Mouse (Mus musculus) stomach, postnatal 0 days (tissue): ENCODE measurements around the gene Aurkb. TPM values are rescaled to one million over a fixed set of nuclear protein-coding genes. Genes with fewer than 3 reads are reported as not detected.

ENCODE experiments used
- ATAC-seq: fragments of 200-750 bp; cut with Nextera tagmentation; 2 replicates; pipeline ENCODE4 v1.8.0; 2017; ENCODE audit not compliant: low FRiP score, low TSS enrichment
- DNase-seq: peaks from one replicate; pipeline ENCODE4 v3.0.0-alpha.2; 2016; ENCODE audit warnings: low spot score
- H3K27ac ChIP-seq: fragments of 300-500 bp; sonication (generic); replicated peaks from 2 replicates; pipeline ENCODE4 v1.5.1; 2014; ENCODE audit warnings: mild to moderate bottlenecking, control low read depth
- H3K27me3 ChIP-seq: fragments of 300-500 bp; sonication (generic); 2 replicates; pipeline ENCODE4 v1.6.1; 2014; ENCODE audit warnings: low read length; ENCODE audit not compliant: control insufficient read depth, insufficient read depth
- H3K36me3 ChIP-seq: fragments of 300-500 bp; sonication (generic); 2 replicates; pipeline ENCODE4 v1.6.1; 2014; ENCODE audit warnings: low read length, mixed read lengths; ENCODE audit not compliant: control insufficient read depth, insufficient read depth
- H3K4me1 ChIP-seq: fragments of 300-500 bp; sonication (generic); replicated peaks from 2 replicates; pipeline ENCODE4 v1.6.1; 2014; ENCODE audit warnings: antibody characterized with exemption; ENCODE audit not compliant: control insufficient read depth, insufficient read depth
- H3K4me2 ChIP-seq: fragments of 300-500 bp; sonication (generic); replicated peaks from 2 replicates; pipeline ENCODE4 v1.6.1; 2014; ENCODE audit warnings: low read depth, mild to moderate bottlenecking, control low read depth, moderate library complexity
- H3K4me3 ChIP-seq: fragments of 300-500 bp; sonication (generic); 2 replicates; pipeline ENCODE4 v1.5.1; 2014; ENCODE audit warnings: low read depth, low read length, control low read depth
- H3K9ac ChIP-seq: fragments of 300-500 bp; sonication (generic); 2 replicates; pipeline ENCODE4 v1.6.1; 2014; ENCODE audit warnings: mild to moderate bottlenecking, low read length, control low read depth, mixed read lengths
- H3K9me3 ChIP-seq: fragments of 300-500 bp; sonication (generic); 2 replicates; pipeline ENCODE4 v1.6.1; 2016; ENCODE audit warnings: low read length; ENCODE audit not compliant: control insufficient read depth
- CTCF ChIP-seq: IDR thresholded peaks from 2 replicates; pipeline ENCODE4 v1.5.1; 2016; ENCODE audit warnings: antibody characterized with exemption, low read depth, mild to moderate bottlenecking, moderate library complexity
- EP300 ChIP-seq: optimal IDR thresholded peaks from 2 replicates; pipeline ENCODE3; 2016; ENCODE audit warnings: antibody characterized with exemption
- WGBS: fragments of 180-500 bp; shearing (Covaris S2); extraction: QIAGEN DNeasy Blood & Tissue Kit; methylation state at CpG from one replicate; pipeline ENCODE4 v1.1.7; 2014; 5-methylcytosine and 5-hydroxymethylcytosine counted together
- polyA plus RNA-seq: library from polyadenylated mRNA; unstranded; fragments of >200 nt; fragmentation: Nextera tagmentation; extraction: Ambion mirVana; gene quantifications from 2 replicates; pipeline ENCODE4 v1.2.1, GENCODE M21; 2015

Gene Aurkb
- polyA plus RNA-seq, 1 experiment from 2014 or later: 34.0 TPM

- 89% methylated on average over 3 of the region's 3 CpGs for WGBS
- no peak overlapping the region for H3K27ac ChIP-seq
- DNase-seq: no peak
- H3K4me2 ChIP-seq: no peak overlapping the region
- H3K36me3 ChIP-seq: peaks cover 19% of the 10 kb centered on the region
- H3K4me3 ChIP-seq: no peak overlapping the region
- H3K27me3 ChIP-seq: no peaks in the 10 kb centered on the region
- no peaks in the 10 kb centered on the region; the same call in 1 of the 2 replicates for H3K4me1 ChIP-seq
- ATAC-seq: no peak
- H3K9me3 ChIP-seq: no peaks in the 10 kb centered on the region
- TF ChIP-seq CTCF (no peak), EP300 (no peak)
- no peak overlapping the region for H3K9ac ChIP-seq
Observed at GRCm38 (mm10) chr11:69034585-69034984, 10.9 kb upstream of the Aurkb start.

GRCm38 (mm10) chr11:69035411-69035810, 10.0 kb upstream of the Aurkb start:
- WGBS: 81% methylated on average over 9 of the region's 9 CpGs
- H3K4me1 ChIP-seq: no peaks in the 10 kb centered on the region; the same call in 1 of the 2 replicates
- no peak overlapping the region; the same call in 1 of the 2 replicates for H3K27ac ChIP-seq
- H3K36me3 ChIP-seq: peaks cover 19% of the 10 kb centered on the region
- no peak overlapping the region for H3K4me3 ChIP-seq
- no peak for TF ChIP-seq CTCF
- no peak for TF ChIP-seq EP300
- DNase-seq (no peak), ATAC-seq (no peak)
- no peaks in the 10 kb centered on the region for H3K27me3 ChIP-seq
- H3K9ac ChIP-seq: no peak overlapping the region
- no peaks in the 10 kb centered on the region for H3K9me3 ChIP-seq
- no peak overlapping the region; the same call in 1 of the 2 replicates for H3K4me2 ChIP-seq

GRCm38 (mm10) chr11:69035849-69036248, 9.6 kb upstream of the Aurkb start:
- Histone ChIP-seq H3K4me1 (no peaks in the 10 kb centered on the region; the same call in 1 of the 2 replicates), H3K36me3 (peaks cover 19% of the 10 kb centered on the region), H3K9me3 (no peaks in the 10 kb centered on the region), H3K9ac (no peak overlapping the region), H3K27me3 (no peaks in the 10 kb centered on the region), H3K4me2 (peak overlapping the region; percentile 44), H3K27ac (no peak overlapping the region; the same call in 1 of the 2 replicates), H3K4me3 (no peak overlapping the region)
- TF ChIP-seq EP300 (no peak), CTCF (peak; percentile 89)
- WGBS: 4% methylated on average over 8 of the region's 8 CpGs
- DNase-seq (peak; percentile 88), ATAC-seq (peak; percentile 70)

- Histone ChIP-seq H3K9me3 (no peaks in the 10 kb centered on the region), H3K4me3 (peak overlapping the region; percentile 45), H3K4me2 (peak overlapping the region; percentile 44), H3K9ac (peak overlapping the region; percentile 27), H3K4me1 (no peaks in the 10 kb centered on the region; the same call in 1 of the 2 replicates), H3K36me3 (peaks cover 14% of the 10 kb centered on the region), H3K27me3 (no peaks in the 10 kb centered on the region), H3K27ac (peak overlapping the region; percentile 19; the same call in 1 of the 2 replicates)
- WGBS: 8% methylated on average over 20 of the region's 20 CpGs
- peak; percentile 84 for DNase-seq
- ATAC-seq: peak; percentile 19; the same call in 1 of the 2 replicates
- no peak for TF ChIP-seq EP300
- no peak for TF ChIP-seq CTCF
Observed at GRCm38 (mm10) chr11:69036486-69037230, 8.8 kb upstream of the Aurkb start.

GRCm38 (mm10) chr11:69037231-69038061, 8.0 kb upstream of the Aurkb start:
- Histone ChIP-seq H3K27ac (peak overlapping the region; percentile 19; the same call in 1 of the 2 replicates), H3K9me3 (no peaks in the 10 kb centered on the region), H3K4me1 (no peaks in the 10 kb centered on the region; the same call in 1 of the 2 replicates), H3K4me3 (peak overlapping the region; percentile 45), H3K36me3 (peaks cover 11% of the 10 kb centered on the region), H3K9ac (peak overlapping the region; percentile 27), H3K4me2 (peak overlapping the region; percentile 44), H3K27me3 (no peaks in the 10 kb centered on the region)
- TF ChIP-seq CTCF (no peak), EP300 (no peak)
- ATAC-seq: peak; percentile 17; the same call in 1 of the 2 replicates
- 1% methylated on average over 34 of the region's 34 CpGs for WGBS
- DNase-seq: peak; percentile 73
